ENCODE assay signal across 15 mouse cellular contexts in the genomic region with DNA sequence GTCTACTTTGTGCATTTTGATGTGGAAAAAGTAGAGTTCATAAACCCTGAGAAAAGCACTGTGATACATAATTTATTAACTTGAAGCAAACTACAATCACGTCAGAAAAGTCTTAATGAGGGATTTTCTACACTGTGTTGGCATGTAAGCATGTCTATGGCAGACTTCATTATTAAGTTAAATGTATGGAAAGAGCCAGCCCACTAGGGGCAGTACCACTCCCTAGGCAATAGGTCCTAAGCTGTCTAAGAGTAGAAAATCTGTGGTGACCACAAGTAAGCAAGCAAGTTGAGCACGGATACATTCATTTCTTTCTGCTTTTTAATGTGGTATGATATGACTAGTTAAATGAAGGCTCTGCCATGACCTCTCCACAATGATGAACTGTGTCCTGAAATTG. TPM values are rescaled to one million over a fixed set of nuclear protein-coding genes. Genes with fewer than 3 reads are reported as not detected.
"Had no signal": no experiment of that assay in that cellular context is flagged by ENCODE, and none has a peak within 500 bp of the region (broad histone marks: within the 10 kb centered on the region; RNA-seq: fewer than 3 reads in every experiment).

No protein-coding gene starts in this region.

- H3K4me2 ChIP-seq: liver, embryonic 11.5 days; liver, embryonic 15.5 days had no signal

- H3K4me3 ChIP-seq: left cerebral cortex, adult 2 months; limb, embryonic 10.5 days; liver, embryonic 15.5 days; midbrain, embryonic 10.5 days; myocyte had no signal

- H3K27me3 ChIP-seq: liver, embryonic 15.5 days had no signal

- H3K9ac ChIP-seq: liver, embryonic 15.5 days had no signal

- H3K27ac ChIP-seq: kidney, postnatal 0 days; left cerebral cortex, adult 2 months; limb, embryonic 10.5 days; liver, embryonic 15.5 days; midbrain, embryonic 10.5 days had no signal

- H3K4me1 ChIP-seq: limb, embryonic 10.5 days; liver, embryonic 15.5 days; midbrain, embryonic 10.5 days had no signal

- DNase-seq: kidney, postnatal 36 days; lung, adult 2 months; lung, postnatal 36 days; midbrain, embryonic 14.5 days; thymus, adult 18-20 months; thymus, postnatal 14 days had no signal

- ATAC-seq: lung, postnatal 0 days had no signal

- H3K9me3 ChIP-seq: limb, embryonic 10.5 days; liver, embryonic 15.5 days; midbrain, embryonic 10.5 days had no signal

RNA-seq across cellular contexts. Expression of a gene that starts 27.6 kb away (rescaled TPM):
- total RNA-seq: megakaryocyte progenitor cell, adult 5-6 weeks had no signal
